Mouse (Mus musculus) intestine, embryonic 14.5 days (tissue): ENCODE results near the gene Zfp574. TPM values are rescaled to one million over a fixed set of nuclear protein-coding genes. Genes with fewer than 3 reads are reported as not detected.

ENCODE experiments used
- ATAC-seq: fragments of 200-750 bp; cut with Nextera tagmentation; replicated peaks from 2 replicates; pipeline ENCODE4 v1.8.0; 2017; ENCODE audit warnings: low read depth, moderate number of reproducible peaks, moderate TSS enrichment, moderate library complexity; ENCODE audit not compliant: low FRiP score, low TSS enrichment
- DNase-seq: peaks from one replicate; pipeline ENCODE4 v3.0.0-alpha.2; 2018; ENCODE audit warnings: low spot score
- H3K27ac ChIP-seq: fragments of 300-500 bp; sonication (generic); 2 replicates; pipeline ENCODE4 v1.5.1; 2014; ENCODE audit warnings: low read depth, mild to moderate bottlenecking, control low read depth
- H3K27me3 ChIP-seq: fragments of 300-500 bp; sonication (generic); replicated peaks from 2 replicates; pipeline ENCODE4 v1.6.1; 2014; ENCODE audit warnings: low read length, control low read depth; ENCODE audit not compliant: control insufficient read depth, insufficient read depth
- H3K36me3 ChIP-seq: fragments of 300-500 bp; sonication (generic); 2 replicates; pipeline ENCODE4 v1.6.1; 2014; ENCODE audit warnings: low read length, control low read depth; ENCODE audit not compliant: control insufficient read depth, insufficient read depth
- H3K4me1 ChIP-seq: fragments of 300-500 bp; sonication (generic); replicated peaks from 2 replicates; pipeline ENCODE4 v1.6.1; 2014; ENCODE audit warnings: low read length, control low read depth, mixed read lengths; ENCODE audit not compliant: control insufficient read depth, insufficient read depth
- H3K4me2 ChIP-seq: fragments of 300-500 bp; sonication (generic); 2 replicates; pipeline ENCODE4 v1.6.1; 2014; ENCODE audit warnings: low read length
- H3K4me3 ChIP-seq: fragments of 300-500 bp; sonication (generic); 2 replicates; pipeline ENCODE4 v1.5.1; 2014; ENCODE audit warnings: low read depth, low read length, control low read depth, mixed read lengths
- H3K9ac ChIP-seq: fragments of 300-500 bp; sonication (generic); 2 replicates; pipeline ENCODE4 v1.6.1; 2014; ENCODE audit warnings: mild to moderate bottlenecking, low read length
- H3K9me3 ChIP-seq: fragments of 300-500 bp; sonication (generic); 2 replicates; pipeline ENCODE4 v1.6.1; 2016; ENCODE audit warnings: low read length, control low read depth; ENCODE audit not compliant: control insufficient read depth
- WGBS: fragments of 180-500 bp; shearing (Covaris S2); extraction: QIAGEN DNeasy Blood & Tissue Kit; methylation state at CpG from one replicate; pipeline ENCODE4 v1.1.7; 2014; 5-methylcytosine and 5-hydroxymethylcytosine counted together
- polyA plus RNA-seq: library from polyadenylated mRNA; unstranded; fragments of >200 nt; fragmentation: Nextera tagmentation; extraction: Ambion mirVana; gene quantifications from 2 replicates; pipeline ENCODE4 v1.2.1, GENCODE M21; 2014

The Zfp574 gene
- polyA plus RNA-seq, 1 experiment from 2014 or later, result 24.8 TPM

DNA sequence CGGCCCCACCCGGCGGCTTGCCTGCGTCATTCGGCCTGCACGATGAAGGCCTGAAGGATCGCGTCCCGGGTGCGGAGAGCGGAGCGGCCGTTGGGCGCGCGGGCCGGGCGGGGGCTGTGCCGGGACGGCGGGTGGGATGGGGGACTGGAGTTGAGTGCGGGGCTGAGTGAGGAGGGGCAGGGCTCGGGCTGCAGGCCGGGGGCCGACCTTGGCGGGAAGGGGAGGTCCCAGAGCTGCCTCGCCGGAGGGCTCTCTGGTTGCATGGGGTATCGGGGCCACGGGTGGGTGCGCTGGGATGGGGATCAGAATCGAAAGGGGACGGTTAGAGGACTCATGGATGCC is 5.0 kb downstream of the Zfp574 start:
- peak overlapping the region; percentile 94 for H3K27ac ChIP-seq
- peak overlapping the region; percentile 85 for H3K9ac ChIP-seq
- no peaks in the 10 kb centered on the region for H3K9me3 ChIP-seq
- H3K4me2 ChIP-seq, result peak overlapping the region; percentile 64
- H3K4me3 ChIP-seq, result peak overlapping the region; percentile 82
- under 1% methylated on average over 33 of the region's 33 CpGs for WGBS
- peaks cover 33% of the 10 kb centered on the region for H3K36me3 ChIP-seq
- peak; percentile 54; the same call in 1 of the 2 replicates for ATAC-seq
- H3K27me3 ChIP-seq, result no peaks in the 10 kb centered on the region
- H3K4me1 ChIP-seq, result peaks cover 25% of the 10 kb centered on the region
- no peak for DNase-seq

- ATAC-seq (no peak), DNase-seq (no peak)
- no peak overlapping the region for H3K4me3 ChIP-seq
- peaks cover 54% of the 10 kb centered on the region for H3K36me3 ChIP-seq
- H3K9me3 ChIP-seq, result no peaks in the 10 kb centered on the region
- H3K9ac ChIP-seq, result no peak overlapping the region
- no peak overlapping the region for H3K27ac ChIP-seq
- WGBS, result 75% methylated on average over 12 of the region's 12 CpGs
- no peak overlapping the region for H3K4me2 ChIP-seq
- H3K4me1 ChIP-seq, result peaks cover 17% of the 10 kb centered on the region
- no peaks in the 10 kb centered on the region for H3K27me3 ChIP-seq
Observed at GRCm38 (mm10) chr7:25079496-25080026, 7.2 kb downstream of the Zfp574 start.

DNA sequence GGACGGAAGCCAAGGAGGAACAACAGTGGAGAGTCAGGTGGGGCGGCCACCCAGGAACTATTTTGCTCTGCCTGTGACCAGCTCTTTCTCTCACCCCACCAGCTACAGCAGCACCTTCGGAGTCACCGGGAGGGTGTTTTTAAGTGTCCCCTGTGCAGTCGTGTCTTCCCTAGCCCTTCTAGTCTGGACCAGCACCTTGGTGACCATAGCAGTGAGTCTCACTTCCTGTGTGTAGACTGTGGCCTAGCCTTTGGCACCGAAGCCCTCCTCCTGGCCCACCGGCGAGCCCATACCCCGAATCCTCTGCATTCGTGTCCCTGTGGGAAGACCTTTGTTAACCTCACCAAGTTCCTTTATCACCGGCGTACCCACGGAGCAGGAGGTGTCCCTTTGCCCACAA is 8.1 kb downstream of the Zfp574 start:
- no peak for ATAC-seq
- H3K27ac ChIP-seq, result no peak overlapping the region
- no peak overlapping the region for H3K4me3 ChIP-seq
- no peak overlapping the region for H3K4me2 ChIP-seq
- H3K9me3 ChIP-seq, result no peaks in the 10 kb centered on the region
- H3K9ac ChIP-seq, result no peak overlapping the region
- WGBS, result 94% methylated on average over 13 of the region's 13 CpGs
- H3K4me1 ChIP-seq, result peaks cover 17% of the 10 kb centered on the region
- H3K27me3 ChIP-seq, result no peaks in the 10 kb centered on the region
- H3K36me3 ChIP-seq, result peaks cover 63% of the 10 kb centered on the region
- no peak for DNase-seq

GRCm38 (mm10) chr7:25082510-25082909 is 10.1 kb downstream of the Zfp574 start:
- 76% methylated on average over 4 of the region's 4 CpGs for WGBS
- H3K4me3 ChIP-seq, result no peak overlapping the region
- peaks cover 13% of the 10 kb centered on the region for H3K4me1 ChIP-seq
- H3K36me3 ChIP-seq, result peaks cover 64% of the 10 kb centered on the region
- DNase-seq (no peak), ATAC-seq (no peak)
- no peak overlapping the region for H3K27ac ChIP-seq
- H3K4me2 ChIP-seq, result no peak overlapping the region
- H3K27me3 ChIP-seq, result no peaks in the 10 kb centered on the region
- H3K9me3 ChIP-seq, result no peaks in the 10 kb centered on the region
- no peak overlapping the region for H3K9ac ChIP-seq

DNA sequence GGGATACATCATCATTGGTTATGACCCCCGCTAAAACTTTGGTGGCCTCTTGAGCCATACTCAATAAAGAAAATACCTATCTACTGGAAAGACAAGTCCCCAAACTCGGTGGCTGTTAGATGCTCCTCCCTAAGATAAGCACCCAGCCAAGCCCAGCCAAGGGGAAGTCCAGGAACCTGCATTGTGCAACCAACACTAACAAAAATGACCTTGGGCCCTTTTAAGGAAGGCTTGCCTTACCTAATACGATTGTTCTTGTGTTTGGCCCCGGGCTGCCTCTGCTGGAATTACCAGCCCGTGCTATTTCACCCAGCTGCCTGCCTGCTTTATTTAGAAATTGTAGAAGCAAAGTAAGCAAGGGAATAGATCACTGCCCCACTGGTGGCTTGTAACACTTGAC is 12.3 kb downstream of the Zfp574 start:
- Histone ChIP-seq H3K4me2 (no peak overlapping the region), H3K9me3 (no peaks in the 10 kb centered on the region), H3K9ac (no peak overlapping the region), H3K27ac (no peak overlapping the region), H3K36me3 (peaks cover 59% of the 10 kb centered on the region), H3K4me3 (no peak overlapping the region), H3K27me3 (no peaks in the 10 kb centered on the region), H3K4me1 (0 out of 2 replicates have a peak, but pooled peaks cover 5% of the 10 kb centered on the region)
- 66% methylated on average over 5 of the region's 5 CpGs for WGBS
- DNase-seq (no peak), ATAC-seq (no peak)

DNA sequence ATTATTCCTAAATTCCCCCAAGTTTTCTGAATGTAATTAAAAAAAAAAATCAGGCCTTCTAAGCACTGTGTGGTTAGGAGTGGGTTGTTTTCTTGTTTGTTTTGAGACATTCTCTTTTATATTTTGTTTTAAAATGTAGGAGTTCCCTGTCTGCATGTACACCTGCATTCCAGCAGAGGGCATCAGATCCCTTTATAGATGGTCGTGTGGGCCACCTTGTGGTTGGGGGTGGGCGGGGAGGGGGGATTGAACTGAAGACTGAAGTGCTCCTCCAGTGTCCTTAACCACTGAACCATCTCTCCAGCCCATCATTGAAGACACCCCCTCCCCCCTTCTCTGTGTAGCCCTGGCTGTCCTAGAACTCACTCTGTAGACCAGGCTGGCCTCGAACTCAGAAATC is 14.3 kb downstream of the Zfp574 start:
- Histone ChIP-seq H3K27ac (no peak overlapping the region), H3K4me1 (0 out of 2 replicates have a peak, but pooled peaks cover 5% of the 10 kb centered on the region), H3K9me3 (no peaks in the 10 kb centered on the region), H3K4me3 (no peak overlapping the region), H3K27me3 (no peaks in the 10 kb centered on the region), H3K9ac (no peak overlapping the region), H3K36me3 (peaks cover 39% of the 10 kb centered on the region), H3K4me2 (no peak overlapping the region)
- no peak for ATAC-seq
- DNase-seq, result no peak
- WGBS, result 60% methylated on average over 3 of the region's 3 CpGs

- Histone ChIP-seq H3K4me2 (no peak overlapping the region), H3K27me3 (no peaks in the 10 kb centered on the region), H3K9ac (no peak overlapping the region), H3K27ac (no peak overlapping the region), H3K4me1 (0 out of 2 replicates have a peak, but pooled peaks cover 5% of the 10 kb centered on the region), H3K9me3 (no peaks in the 10 kb centered on the region), H3K36me3 (peaks cover 32% of the 10 kb centered on the region), H3K4me3 (no peak overlapping the region)
- 64% methylated on average over 10 of the region's 10 CpGs for WGBS
- no peak for DNase-seq
- peak; percentile 54; the same call in 1 of the 2 replicates for ATAC-seq
Observed at GRCm38 (mm10) chr7:25087256-25087912, 15.0 kb downstream of the Zfp574 start.

GRCm38 (mm10) chr7:25087972-25088371 is 15.6 kb downstream of the Zfp574 start:
- H3K27ac ChIP-seq, result no peak overlapping the region
- DNase-seq (no peak), ATAC-seq (no peak)
- peaks cover 26% of the 10 kb centered on the region for H3K36me3 ChIP-seq
- H3K4me3 ChIP-seq, result no peak overlapping the region
- 69% methylated on average over 5 of the region's 5 CpGs for WGBS
- no peak overlapping the region for H3K9ac ChIP-seq
- H3K27me3 ChIP-seq, result no peaks in the 10 kb centered on the region
- 0 out of 2 replicates have a peak, but pooled peaks cover 5% of the 10 kb centered on the region for H3K4me1 ChIP-seq
- H3K9me3 ChIP-seq, result no peaks in the 10 kb centered on the region
- H3K4me2 ChIP-seq, result no peak overlapping the region

DNA sequence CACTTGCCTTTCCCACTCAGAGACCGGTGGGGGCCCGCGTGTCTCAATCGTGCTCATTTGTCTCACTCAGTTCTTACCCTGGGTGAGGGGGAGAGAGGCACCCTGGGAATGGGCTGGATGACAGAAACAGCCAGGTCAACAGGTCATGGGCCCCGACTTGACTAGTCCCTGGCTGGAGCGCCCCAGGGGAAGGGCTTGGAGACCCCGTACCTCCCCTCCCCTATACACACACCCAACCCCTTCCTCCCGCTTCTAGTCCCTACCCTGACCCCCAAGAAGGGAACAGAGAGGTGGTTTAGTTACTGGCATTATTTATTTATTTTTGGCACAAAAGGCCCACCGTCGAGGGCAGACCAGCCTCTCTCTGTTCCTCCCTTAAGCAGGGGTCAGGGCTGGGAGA is 16.2 kb downstream of the Zfp574 start:
- Histone ChIP-seq H3K9ac (no peak overlapping the region), H3K4me1 (0 out of 2 replicates have a peak, but pooled peaks cover 5% of the 10 kb centered on the region), H3K27ac (no peak overlapping the region), H3K4me2 (no peak overlapping the region), H3K36me3 (peaks cover 20% of the 10 kb centered on the region), H3K4me3 (no peak overlapping the region), H3K27me3 (no peaks in the 10 kb centered on the region), H3K9me3 (no peaks in the 10 kb centered on the region)
- DNase-seq (peak; percentile 61), ATAC-seq (0 out of 2 replicates have a peak, but pooled peaks have one; percentile 15)
- WGBS, result 12% methylated on average over 10 of the region's 10 CpGs
